Mouse (Mus musculus) MEL (cell line): ENCODE measurements around the gene Sh2b2. TPM values are rescaled to one million over a fixed set of nuclear protein-coding genes. Genes with fewer than 3 reads are reported as not detected.

Experiments used
- DNase-seq: peaks from one replicate; pipeline ENCODE4 v3.0.0; 2011; ENCODE audit warnings: low read depth, low spot score
- H3K27ac ChIP-seq: 2 replicates; pipeline ENCODE4 v1.5.1; 2012; ENCODE audit warnings: low read depth, mild to moderate bottlenecking, control low read depth, low read length, moderate library complexity; ENCODE audit not compliant: control insufficient read depth
- H3K27me3 ChIP-seq, 2 experiments: fragments of 150-350 bp in 1 of 2; sonication (generic) in 1 of 2; 2 replicates each; pipeline ENCODE4 v1.6.1; 2012; ENCODE audit warnings: low read length in 2 of 2, mild to moderate bottlenecking in 2 of 2, improper control_type of control experiment in 1 of 2, moderate library complexity in 1 of 2; ENCODE audit not compliant: insufficient read depth in 2 of 2, control insufficient read depth in 1 of 2
- H3K36me3 ChIP-seq, 2 experiments: 2 replicates each; pipeline ENCODE4 v1.6.1; 2012 to 2014; ENCODE audit warnings: low read length in 2 of 2, improper control_type of control experiment in 1 of 2, inconsistent platforms in 1 of 2, mild to moderate bottlenecking in 1 of 2; ENCODE audit not compliant: insufficient read depth in 2 of 2, control insufficient read depth in 1 of 2
- H3K4me1 ChIP-seq, 2 experiments: fragments of 150-350 bp in 1 of 2; sonication (generic) in 1 of 2; 2 replicates each; pipeline ENCODE4 v1.6.1; 2012; ENCODE audit warnings: low read length in 2 of 2, improper control_type of control experiment in 1 of 2, mild to moderate bottlenecking in 1 of 2; ENCODE audit not compliant: insufficient read depth in 2 of 2, control insufficient read depth in 1 of 2
- H3K4me3 ChIP-seq, 2 experiments: fragments of 150-350 bp in 1 of 2; sonication (generic) in 1 of 2; 2 replicates each; pipeline ENCODE4 v1.5.1; 2012; ENCODE audit warnings: low read depth in 2 of 2, low read length in 2 of 2, mild to moderate bottlenecking in 2 of 2, moderate library complexity in 2 of 2, control low read depth in 1 of 2, improper control_type of control experiment in 1 of 2; ENCODE audit not compliant: control insufficient read depth in 1 of 2, insufficient read depth in 1 of 2
- H3K79me2 ChIP-seq: 2 replicates; pipeline ENCODE4 v1.6.1; 2012; ENCODE audit warnings: mild to moderate bottlenecking, low read length, moderate library complexity; ENCODE audit not compliant: control insufficient read depth, poor library complexity, insufficient read depth
- H3K9ac ChIP-seq: 2 replicates; pipeline ENCODE4 v1.6.1; 2012; ENCODE audit warnings: low read depth, mild to moderate bottlenecking, control low read depth, low read length, moderate library complexity; ENCODE audit not compliant: control insufficient read depth, poor library complexity, severe bottlenecking
- H3K9me3 ChIP-seq: fragments of 150-350 bp; sonication (generic); replicated peaks from 2 replicates; pipeline ENCODE4 v1.6.1; 2012; ENCODE audit warnings: mild to moderate bottlenecking, low read length, improper control_type of control experiment, moderate library complexity; ENCODE audit not compliant: insufficient read depth
- CTCF ChIP-seq, 3 experiments: IDR thresholded peaks in 2 of 3; conservative IDR thresholded peaks in 1 of 3; 2 replicates each; pipeline ENCODE4 v1.5.1; 2011 to 2012; ENCODE audit warnings: low read length in 3 of 3, low read depth in 2 of 3, mild to moderate bottlenecking in 2 of 3, improper control_type of control experiment in 1 of 3, inconsistent platforms in 1 of 3, mixed read lengths in 1 of 3, moderate library complexity in 1 of 3; ENCODE audit not compliant: control insufficient read depth in 1 of 3, insufficient read depth in 1 of 3, poor library complexity in 1 of 3, severe bottlenecking in 1 of 3
- ELF1 ChIP-seq: IDR thresholded peaks from 2 replicates; pipeline ENCODE4 v1.6.1; 2014; ENCODE audit warnings: low read depth, mild to moderate bottlenecking, inconsistent platforms, low read length, improper control_type of control experiment, moderate library complexity
- HCFC1 ChIP-seq: IDR thresholded peaks from 2 replicates; pipeline ENCODE4 v1.6.1; 2012; ENCODE audit warnings: low read depth, mild to moderate bottlenecking, inconsistent platforms, low read length, improper control_type of control experiment, moderate library complexity
- KAT2A ChIP-seq: conservative IDR thresholded peaks from 2 replicates; pipeline ENCODE4 v1.6.1; 2012; ENCODE audit warnings: low read depth, low read length, improper control_type of control experiment, inconsistent platforms
- MAFK ChIP-seq: IDR thresholded peaks from 2 replicates; pipeline ENCODE4 v1.6.1; 2011; ENCODE audit warnings: low read depth, mild to moderate bottlenecking, low read length, improper control_type of control experiment, borderline replicate concordance
- MAZ ChIP-seq: IDR thresholded peaks from 2 replicates; pipeline ENCODE4 v1.6.1; 2012; ENCODE audit warnings: low read depth, mild to moderate bottlenecking, inconsistent platforms, low read length, improper control_type of control experiment
- MXI1 ChIP-seq: IDR thresholded peaks from 2 replicates; pipeline ENCODE4 v1.6.1; 2011; ENCODE audit warnings: mild to moderate bottlenecking, low read depth, low read length, improper control_type of control experiment
- MYC ChIP-seq: IDR thresholded peaks from 2 replicates; pipeline ENCODE4 v1.6.1; 2011; ENCODE audit warnings: low read depth, mild to moderate bottlenecking, low read length, improper control_type of control experiment, moderate library complexity
- POLR2A ChIP-seq, 2 experiments: IDR thresholded peaks; 2 replicates each; pipeline ENCODE4 v1.6.1; 2011 to 2012; ENCODE audit warnings: low read length in 2 of 2, mild to moderate bottlenecking in 2 of 2, control low read depth in 1 of 2, improper control_type of control experiment in 1 of 2, low read depth in 1 of 2, moderate library complexity in 1 of 2; ENCODE audit not compliant: control insufficient read depth in 1 of 2, insufficient read depth in 1 of 2, poor library complexity in 1 of 2
- RCOR1 ChIP-seq: IDR thresholded peaks from 2 replicates; pipeline ENCODE4 v1.6.1; 2012; ENCODE audit warnings: low read depth, mild to moderate bottlenecking, inconsistent platforms, low read length, improper control_type of control experiment
- SIN3A ChIP-seq: IDR thresholded peaks from 2 replicates; pipeline ENCODE4 v1.6.1; 2012; ENCODE audit warnings: low read length, improper control_type of control experiment, inconsistent platforms
- TAL1 ChIP-seq: IDR thresholded peaks from 2 replicates; pipeline ENCODE4 v1.6.1; 2012; ENCODE audit warnings: mild to moderate bottlenecking, inconsistent platforms, low read length, moderate library complexity, mixed read lengths
- TBP ChIP-seq: IDR thresholded peaks from 2 replicates; pipeline ENCODE4 v1.8.0; 2011; ENCODE audit warnings: low read depth, low read length, improper control_type of control experiment
- UBTF ChIP-seq: IDR thresholded peaks from 2 replicates; pipeline ENCODE4 v1.6.1; 2012; ENCODE audit warnings: low read depth, mild to moderate bottlenecking, inconsistent platforms, low read length, improper control_type of control experiment, moderate library complexity, borderline replicate concordance; ENCODE audit not compliant: insufficient read depth
- USF1 ChIP-seq: IDR thresholded peaks from 2 replicates; pipeline ENCODE4 v1.6.1; 2014; ENCODE audit warnings: low read depth, mild to moderate bottlenecking, inconsistent platforms, low read length, improper control_type of control experiment, moderate library complexity
- USF2 ChIP-seq, 2 experiments: IDR thresholded peaks; 2 replicates each; pipeline ENCODE4 v1.6.1; 2011 to 2012; ENCODE audit warnings: improper control_type of control experiment in 2 of 2, low read length in 2 of 2, borderline replicate concordance in 1 of 2, inconsistent platforms in 1 of 2, low read depth in 1 of 2, mild to moderate bottlenecking in 1 of 2; ENCODE audit not compliant: insufficient read depth in 1 of 2
- ZMIZ1 ChIP-seq: IDR thresholded peaks from 2 replicates; pipeline ENCODE4 v1.6.1; 2012; ENCODE audit warnings: low read depth, mild to moderate bottlenecking, inconsistent platforms, low read length, improper control_type of control experiment, moderate library complexity
- ZNF384 ChIP-seq: IDR thresholded peaks from 2 replicates; pipeline ENCODE4 v1.6.1; 2012; ENCODE audit warnings: low read depth, mild to moderate bottlenecking, inconsistent platforms, low read length, improper control_type of control experiment
- polyA plus RNA-seq, 2 experiments: library from polyadenylated mRNA; stranded (reverse) in 1 of 2; unstranded in 1 of 2; fragments of >175 nt in 1 of 2; fragments of >200 nt in 1 of 2; gene quantifications; 2 replicates each; pipeline versions ENCODE4 v1.2.1 to v1.2.4; 2012; ENCODE audit warnings: low replicate concordance in 2 of 2, low read depth in 1 of 2; ENCODE audit not compliant: insufficient read length in 2 of 2, insufficient read depth in 1 of 2, missing spikeins in 1 of 2
- total RNA-seq: library from RNA; depleted of rRNA; stranded (reverse); fragments of 300-350 nt; gene quantifications from 2 replicates; pipeline ENCODE4 v1.2.3, GENCODE M21; 2012

Gene Sh2b2
- total and polyA plus RNA-seq, 3 experiments = 0.07 TPM; not detected in 2

GRCm38 (mm10) chr5:136198474-136199391 is 47.6 kb downstream of the Sh2b2 start, which contains the start of gene Prkrip1 (continued):
- no peak for TF ChIP-seq MAFK
- peak; percentile 63; the same call in 1 of the 2 replicates for TF ChIP-seq ELF1
- peak; percentile 94 for TF ChIP-seq HCFC1
- TF ChIP-seq USF1 = peak; percentile 15; the same call in 1 of the 2 replicates
- no peak for TF ChIP-seq USF2 (IDR thresholded peaks at IDR 0.05; ENCODE audit: borderline replicate concordance in 1 of 2, insufficient read depth in 1 of 2, low read depth in 1 of 2, low read length in 2 of 2)
- TF ChIP-seq MXI1 = peak; percentile 85
- peak; percentile 77 for TF ChIP-seq KAT2A
- TF ChIP-seq UBTF = no peak
- peak; percentile 94 for TF ChIP-seq MAZ
- peak; percentile 93 for TF ChIP-seq SIN3A
- TF ChIP-seq POLR2A (IDR thresholded peaks at IDR 0.05; ENCODE audit: control insufficient read depth in 1 of 2, insufficient read depth in 1 of 2, low read depth in 1 of 2, low read length in 2 of 2, poor library complexity in 1 of 2) = peak; percentile 61 to 84
- no peak for TF ChIP-seq TAL1
- peak; percentile 89 for TF ChIP-seq RCOR1
- no peak for TF ChIP-seq CTCF (IDR thresholded peaks at IDR 0.05 in 2 of 3, conservative IDR thresholded peaks at IDR 0.05 in 1 of 3; ENCODE audit: control insufficient read depth in 1 of 3, insufficient read depth in 1 of 3, low read depth in 2 of 3, low read length in 3 of 3, poor library complexity in 1 of 3, severe bottlenecking in 1 of 3)
- no peak; the same call in 1 of the 2 replicates for TF ChIP-seq ZNF384
- TF ChIP-seq TBP = peak; percentile 59; the same call in 1 of the 2 replicates
- TF ChIP-seq MYC = peak; percentile 53; the same call in 1 of the 2 replicates
- TF ChIP-seq, all 39 proteins: peak for 23

GRCm38 (mm10) chr5:136191870-136192269 is 54.5 kb downstream of the Sh2b2 start:
- H3K9me3 ChIP-seq = no peaks in the 10 kb centered on the region
- no peak overlapping the region for H3K4me3 ChIP-seq
- H3K27me3 ChIP-seq = no peaks in the 10 kb centered on the region
- H3K79me2 ChIP-seq = peaks cover 2% of the 10 kb centered on the region; the same call in 1 of the 2 replicates
- TF ChIP-seq ZMIZ1 = no peak
- no peak for TF ChIP-seq UBTF
- peak in 2 of 3 experiments; percentile 41 to 46; a peak in 5 of 6 replicates for TF ChIP-seq CTCF (IDR thresholded peaks at IDR 0.05 in 2 of 3, conservative IDR thresholded peaks at IDR 0.05 in 1 of 3; ENCODE audit: control insufficient read depth in 1 of 3, insufficient read depth in 1 of 3, low read depth in 2 of 3, low read length in 3 of 3, poor library complexity in 1 of 3, severe bottlenecking in 1 of 3)
- TF ChIP-seq, all 39 proteins: peak for 1
- peak; percentile 23 for DNase-seq
- H3K27ac ChIP-seq = no peak overlapping the region
- H3K4me1 ChIP-seq = peaks cover 0 to 2% of the 10 kb centered on the region in 2 experiments; a peak in 2 of 4 replicates
- H3K36me3 ChIP-seq = peaks cover 2 to 27% of the 10 kb centered on the region in 2 experiments; a peak in 3 of 4 replicates
- no peak overlapping the region for H3K9ac ChIP-seq
